Mouse (Mus musculus) adrenal gland, adult 8-10 months (tissue): ENCODE measurements around the gene Pramef25. TPM values are rescaled to one million over a fixed set of nuclear protein-coding genes. Genes with fewer than 3 reads are reported as not detected.
"Not testable (repeated sequence)": the region's sequence is repeated elsewhere in the genome, so short reads cannot be mapped to it uniquely, and the experiment has no call there.

Experiments
- DNase-seq: peaks from one replicate; pipeline ENCODE4 v3.0.0; 2022
- total RNA-seq, 4 experiments: library from RNA; stranded (reverse); gene quantifications; 2 replicates each; pipeline ENCODE4 v1.2.4; 2022

The Pramef25 gene
- not detected for total RNA-seq

- not testable (repeated sequence) for DNase-seq
Measured at GRCm38 (mm10) chr4:143950916-143951315, at the start of gene Pramef25. TSS of gene Pramef25 (minus strand) at chr4:143951016.

GRCm38 (mm10) chr4:143994269-143994668 lies 43.5 kb upstream of the Pramef25 start, which contains the start of gene Pramef17:
TSS of gene Pramef17 (minus strand) at chr4:143994369.
- not testable (repeated sequence) for DNase-seq

- peak; percentile 50 for DNase-seq
Measured at GRCm38 (mm10) chr4:143988126-143988525, 37.3 kb upstream of the Pramef25 start.

- DNase-seq: peak; percentile 23
Measured at GRCm38 (mm10) chr4:143987475-143987941, 36.7 kb upstream of the Pramef25 start.

GRCm38 (mm10) chr4:143985733-143986132 lies 34.9 kb upstream of the Pramef25 start:
- peak; percentile 42 for DNase-seq

GRCm38 (mm10) chr4:143985165-143985564 lies 34.3 kb upstream of the Pramef25 start:
- DNase-seq: peak; percentile 5

- not testable (repeated sequence) for DNase-seq
Measured at GRCm38 (mm10) chr4:143983446-143983845, 32.6 kb upstream of the Pramef25 start.

- not testable (repeated sequence) for DNase-seq
Measured at GRCm38 (mm10) chr4:143966850-143967249, 16.0 kb upstream of the Pramef25 start, which contains the start of gene Gm13101. TSS of gene Gm13101 (minus strand) at chr4:143966950.

GRCm38 (mm10) chr4:143900280-143900679 lies 50.5 kb downstream of the Pramef25 start, which contains the start of gene Pramef6:
TSS of gene Pramef6 (minus strand) at chr4:143900380.
- not testable (repeated sequence) for DNase-seq

Other genes with a start within 250 kb of the Pramef25 start
- not detected for gene Gm13089, start 248.3 kb downstream of the Pramef25 start, total RNA-seq
- not detected for gene Gm13078, start 231.6 kb downstream of the Pramef25 start, total RNA-seq
- not detected for gene Gm13023, start 161.7 kb downstream of the Pramef25 start, total RNA-seq
- gene Gm13084, start 134.9 kb downstream of the Pramef25 start, total RNA-seq: not detected
- gene Gm13103, start 104.5 kb downstream of the Pramef25 start, total RNA-seq: not detected
- not detected for gene Pramef6, start 50.6 kb downstream of the Pramef25 start, total RNA-seq
- gene Gm13101, start 15.9 kb upstream of the Pramef25 start, total RNA-seq: not detected
- not detected for gene Pramef17, start 43.4 kb upstream of the Pramef25 start, total RNA-seq
- not detected for gene Pramel4, start 108.1 kb upstream of the Pramef25 start, total RNA-seq
- gene Gm13102, start 155.5 kb upstream of the Pramef25 start, total RNA-seq: not detected
- not detected for gene Oog3, start 211.6 kb upstream of the Pramef25 start, total RNA-seq
- gene Oog2, start 239.7 kb upstream of the Pramef25 start, total RNA-seq: not detected